Mouse (Mus musculus) kidney, postnatal 4 days (tissue): Measurements from ENCODE around the gene Nono.

ENCODE experiments used
- DNase-seq, 2 experiments: peaks; one replicate each; pipeline ENCODE4 v3.0.0; 2021; ENCODE audit warnings: mixed read lengths in 2 of 2

Nono gene

GRCm38 (mm10) chrX:101429142-101429949 is at the start of gene Nono:
TSS of gene Nono (plus strand) at chrX:101429318.
- peak; percentile 82 to 89 for DNase-seq

GRCm38 (mm10) chrX:101379744-101380143 is 49.4 kb upstream of the Nono start:
- no peak for DNase-seq

GRCm38 (mm10) chrX:101383455-101383854 is 45.7 kb upstream of the Nono start:
- DNase-seq: no peak

GRCm38 (mm10) chrX:101384439-101385137 is 44.5 kb upstream of the Nono start:
- DNase-seq: no peak

GRCm38 (mm10) chrX:101386222-101386621 is 42.9 kb upstream of the Nono start:
- no peak for DNase-seq

GRCm38 (mm10) chrX:101388866-101389537 is 40.1 kb upstream of the Nono start:
- DNase-seq: no peak

- DNase-seq: no peak
Observed at GRCm38 (mm10) chrX:101394341-101394740, 34.8 kb upstream of the Nono start.

- DNase-seq: no peak
Observed at GRCm38 (mm10) chrX:101396459-101396858, 32.7 kb upstream of the Nono start.

GRCm38 (mm10) chrX:101418946-101419724 is 10.0 kb upstream of the Nono start:
- peak; percentile 74 to 83 for DNase-seq

GRCm38 (mm10) chrX:101419725-101420699 is 9.1 kb upstream of the Nono start:
- peak; percentile 89 to 93 for DNase-seq

GRCm38 (mm10) chrX:101420700-101421095 is 8.4 kb upstream of the Nono start, which contains the start of gene Zmym3:
TSS of gene Zmym3 (minus strand) at chrX:101420849.
- DNase-seq: no peak

GRCm38 (mm10) chrX:101423462-101423861 is 5.7 kb upstream of the Nono start:
- no peak for DNase-seq

- no peak for DNase-seq
Observed at GRCm38 (mm10) chrX:101427774-101428173, 1.3 kb upstream of the Nono start.

- peak in 1 of 2 experiments; percentile 10 for DNase-seq
Observed at GRCm38 (mm10) chrX:101428785-101429141, 355 bp upstream of the Nono start.

- no peak for DNase-seq
Observed at GRCm38 (mm10) chrX:101429976-101430375, 858 bp downstream of the Nono start.

- peak in 1 of 2 experiments; percentile 5 for DNase-seq
Observed at GRCm38 (mm10) chrX:101448886-101449475, 19.9 kb downstream of the Nono start, which contains the start of gene Itgb1bp2. TSS of gene Itgb1bp2 (plus strand) at chrX:101449088.

GRCm38 (mm10) chrX:101451147-101451546 is 22.0 kb downstream of the Nono start:
- no peak for DNase-seq

GRCm38 (mm10) chrX:101451591-101451990 is 22.5 kb downstream of the Nono start:
- DNase-seq: no peak

GRCm38 (mm10) chrX:101472202-101472601 is 43.1 kb downstream of the Nono start:
- DNase-seq: no peak

- DNase-seq: no peak
Observed at GRCm38 (mm10) chrX:101481604-101482350, 52.7 kb downstream of the Nono start.
